Mouse (Mus musculus) adrenal gland, postnatal 4 days (tissue): ENCODE data around the gene Zfp423. TPM values are rescaled to one million over a fixed set of nuclear protein-coding genes. Genes with fewer than 3 reads are reported as not detected.
A peak's percentile ranks its signal among the peaks of the same experiment; 100 is the strongest.

Experiments used
- DNase-seq, 2 experiments: peaks; one replicate each; pipeline ENCODE4 v3.0.0; 2021 to 2022; ENCODE audit warnings: low spot score in 2 of 2, mixed read lengths in 2 of 2
- total RNA-seq, 2 experiments: library from RNA; stranded (reverse); gene quantifications; 2 replicates each; pipeline ENCODE4 v1.2.3; 2021

Zfp423 gene
- total RNA-seq, 2 experiments from 2014 or later = 39.4 to 41.8 TPM

GRCm38 (mm10) chr8:87670232-87670631, 289.2 kb downstream of the Zfp423 start:
- no peak for DNase-seq

DNA sequence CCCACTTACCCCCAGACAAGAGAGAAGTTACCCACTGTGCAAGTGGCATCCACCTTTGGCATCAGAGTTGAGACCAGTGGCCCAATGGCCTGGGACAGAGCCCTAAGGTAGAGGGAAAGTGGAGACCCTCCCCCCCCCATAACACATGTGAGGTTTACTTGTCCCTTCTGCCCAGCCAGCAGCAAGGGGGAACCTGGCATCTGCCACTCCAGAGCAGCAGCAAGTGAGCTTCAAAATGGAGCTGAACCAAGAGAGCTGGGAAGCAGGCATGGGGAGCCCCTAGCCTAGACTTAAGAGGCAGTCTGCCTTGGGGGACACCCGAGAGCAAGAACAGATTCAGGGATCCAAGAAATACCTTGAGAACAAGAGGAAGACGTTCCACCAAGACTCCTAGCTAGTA, 290.7 kb downstream of the Zfp423 start:
- DNase-seq = no peak

DNA sequence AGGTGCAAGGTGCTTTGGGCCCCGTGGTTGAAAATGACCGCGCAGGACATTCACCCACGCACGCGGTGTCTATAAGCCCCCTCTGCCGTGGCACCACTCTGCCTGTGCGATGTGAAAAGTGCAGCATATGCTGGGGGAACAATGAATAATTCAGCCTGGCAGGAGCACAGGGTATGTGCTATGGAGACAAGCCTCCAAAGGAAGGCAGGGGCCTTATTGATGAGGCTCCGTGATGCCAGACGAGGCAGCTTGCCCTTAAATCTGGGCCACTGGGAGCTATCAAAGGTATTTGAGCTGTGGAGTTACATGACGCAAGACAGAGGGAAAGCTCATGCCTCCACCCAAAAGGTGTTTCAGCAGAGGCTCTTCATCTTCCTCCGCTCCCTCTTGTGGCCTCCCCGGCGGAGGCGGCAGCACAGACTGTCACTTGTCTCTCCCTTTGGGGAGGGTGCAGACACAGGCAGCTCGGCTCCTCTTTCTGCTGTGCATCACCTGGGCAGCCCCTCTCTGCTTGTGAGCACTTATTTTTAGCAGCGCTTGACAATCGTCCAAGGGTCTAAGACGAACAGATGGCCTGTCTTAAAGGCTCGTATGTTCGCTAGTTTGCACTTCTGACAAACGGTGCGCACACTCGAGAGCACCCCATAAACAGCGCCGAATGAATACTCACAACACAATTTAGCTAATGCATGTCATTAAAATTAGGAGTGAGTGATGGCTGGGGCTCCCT, 291.3 kb downstream of the Zfp423 start:
- no peak for DNase-seq

GRCm38 (mm10) chr8:87667297-87667696, 292.1 kb downstream of the Zfp423 start:
- no peak for DNase-seq

- DNase-seq = no peak
These were observed 294.1 kb downstream of the Zfp423 start for GRCm38 (mm10) chr8:87665337-87665736.

GRCm38 (mm10) chr8:87664217-87664509, 295.2 kb downstream of the Zfp423 start:
- DNase-seq = no peak

- DNase-seq = peak; percentile 63
These were observed 295.8 kb downstream of the Zfp423 start for GRCm38 (mm10) chr8:87663349-87664216.

GRCm38 (mm10) chr8:87662811-87663341, 296.5 kb downstream of the Zfp423 start:
- no peak for DNase-seq

- no peak for DNase-seq
These were observed 297.1 kb downstream of the Zfp423 start for GRCm38 (mm10) chr8:87662307-87662771.

DNA sequence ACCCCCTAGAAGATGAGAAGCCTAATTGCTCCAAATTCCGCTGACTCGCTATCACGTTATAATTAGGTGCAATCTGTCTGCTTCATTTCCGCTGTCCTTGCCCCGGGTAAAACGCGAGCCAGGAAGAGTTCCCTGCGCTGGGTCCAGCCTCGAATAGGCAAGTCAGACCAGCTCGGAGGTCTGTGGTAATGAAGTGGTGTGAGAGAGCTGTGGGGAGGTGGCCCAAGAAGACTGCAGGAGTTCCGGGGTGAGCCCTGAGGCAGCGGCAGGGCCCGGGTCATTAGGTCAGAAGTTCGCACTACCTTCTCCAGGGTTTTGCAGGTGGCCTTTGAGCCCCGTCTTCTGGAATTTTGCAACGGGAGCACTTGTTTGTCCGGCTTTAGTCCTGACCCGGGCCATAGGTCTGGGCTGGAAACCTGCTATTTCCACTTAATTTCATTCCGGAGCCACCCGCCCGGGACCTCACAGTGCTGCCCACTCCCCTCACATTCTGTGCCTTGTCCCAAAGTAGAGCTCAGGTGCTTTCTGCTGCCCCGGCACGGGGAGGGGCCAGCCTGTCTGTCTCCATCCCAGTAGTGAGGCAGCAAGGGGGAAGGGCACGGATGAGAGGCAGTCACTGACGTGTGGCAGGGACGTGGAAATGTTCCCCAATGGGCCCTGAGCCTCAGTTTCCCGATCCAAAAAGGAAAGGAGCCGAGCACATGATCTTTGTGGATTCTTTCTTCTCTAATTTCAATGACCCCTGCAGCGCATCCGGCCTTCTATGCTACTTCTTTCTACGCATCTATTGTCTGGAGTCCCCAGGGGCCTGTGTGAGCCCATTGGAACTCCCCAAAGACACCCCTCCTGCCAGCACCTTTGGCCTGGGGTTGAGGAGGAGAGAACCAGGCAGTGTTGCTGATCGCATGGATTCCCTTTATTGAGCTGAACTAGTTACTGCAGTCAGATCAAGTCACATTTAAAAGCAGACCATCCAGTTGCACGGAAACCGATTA, 298.2 kb downstream of the Zfp423 start:
- no peak for DNase-seq

GRCm38 (mm10) chr8:87660029-87660915, 299.1 kb downstream of the Zfp423 start:
- no peak for DNase-seq

DNA sequence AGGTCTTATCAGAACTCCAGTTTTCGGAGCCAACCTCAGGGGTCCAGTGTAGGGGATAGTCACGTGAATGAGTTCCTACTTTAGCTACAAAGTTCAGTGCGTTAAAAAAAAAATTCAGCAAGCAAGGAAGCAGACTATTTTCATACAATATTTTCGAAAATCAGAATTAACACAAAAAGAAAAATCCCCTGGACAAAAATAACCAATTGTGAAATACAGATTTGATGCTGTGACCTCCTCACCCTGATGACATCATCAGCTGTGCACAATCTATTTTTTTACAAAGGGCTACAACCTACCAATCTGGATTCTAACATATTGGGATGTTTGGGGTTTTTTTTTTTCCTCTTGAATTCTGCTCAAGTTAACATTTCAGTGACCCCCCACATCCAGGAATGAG, 301.9 kb downstream of the Zfp423 start:
- no peak for DNase-seq

GRCm38 (mm10) chr8:87656484-87657230, 302.7 kb downstream of the Zfp423 start:
- peak; percentile 36 to 53 for DNase-seq

- no peak for DNase-seq
These were observed 303.4 kb downstream of the Zfp423 start for GRCm38 (mm10) chr8:87655946-87656345.

DNA sequence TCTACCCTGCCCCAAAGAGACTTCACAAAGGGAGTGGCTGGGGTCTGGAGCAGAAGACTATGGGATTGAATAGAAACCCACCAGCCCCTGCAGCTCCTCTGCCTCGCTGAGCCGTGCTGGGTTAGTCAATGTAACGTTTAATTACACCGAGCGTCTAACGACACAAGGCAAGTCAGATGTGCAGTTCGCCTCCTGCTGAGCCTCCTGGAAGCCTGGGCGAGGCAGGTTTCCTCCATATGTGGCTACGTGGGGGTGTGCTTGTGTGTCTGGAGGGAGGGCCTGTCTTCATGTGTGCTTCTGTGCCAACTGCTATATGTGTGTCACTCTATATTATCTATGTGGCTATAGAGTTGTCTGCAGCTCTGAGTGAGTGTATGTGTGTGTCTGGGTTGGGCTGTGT, 311.6 kb downstream of the Zfp423 start:
- DNase-seq = no peak

- DNase-seq = no peak
These were observed 313.4 kb downstream of the Zfp423 start for GRCm38 (mm10) chr8:87645829-87646483.

GRCm38 (mm10) chr8:87645371-87645770, 314.0 kb downstream of the Zfp423 start:
- no peak for DNase-seq

GRCm38 (mm10) chr8:87640930-87641329, 318.5 kb downstream of the Zfp423 start:
- no peak for DNase-seq
